In the genomic region with DNA sequence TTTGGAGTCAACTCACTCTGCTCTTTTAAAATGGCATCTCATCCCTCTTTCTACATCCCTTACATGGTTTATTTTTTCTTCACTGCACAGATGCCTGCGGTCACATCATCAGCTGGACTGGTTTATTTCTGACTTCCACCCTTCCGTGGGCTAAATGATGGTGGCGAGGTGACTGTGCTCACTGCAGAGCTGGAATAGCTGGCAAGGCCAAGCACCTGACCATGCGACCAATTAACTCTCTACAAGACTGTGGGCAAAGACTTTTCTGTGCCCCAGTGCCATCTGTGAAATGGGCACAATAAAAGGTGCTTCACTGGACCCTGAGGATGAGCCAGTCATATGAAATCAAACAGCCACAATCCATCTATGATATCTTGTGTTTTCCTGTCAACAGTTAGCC, we compare ENCODE assay signal across 29 mouse cellular contexts.
"Had no signal": no experiment of that assay in that cellular context is flagged by ENCODE, and none has a peak within 500 bp of the region (broad histone marks: within the 10 kb centered on the region; RNA-seq: fewer than 3 reads in every experiment).

No protein-coding gene starts in this region.

- H3K4me3 ChIP-seq: limb, embryonic 10.5 days; limb, embryonic 12.5 days; limb, embryonic 13.5 days; limb, embryonic 15.5 days; liver, embryonic 12.5 days; liver, embryonic 13.5 days; liver, embryonic 15.5 days; lung, embryonic 15.5 days; megakaryocyte, embryonic 14.5 days; midbrain, embryonic 10.5 days; midbrain, embryonic 12.5 days; midbrain, embryonic 13.5 days; midbrain, embryonic 15.5 days; myocyte; neural tube, embryonic 12.5 days; neural tube, embryonic 13.5 days had no signal

- H3K36me3 ChIP-seq: limb, embryonic 10.5 days; midbrain, embryonic 10.5 days had no signal

- H3K4me2 ChIP-seq: limb, embryonic 12.5 days; limb, embryonic 13.5 days; limb, embryonic 15.5 days; liver, embryonic 11.5 days; liver, embryonic 12.5 days; liver, embryonic 13.5 days; liver, embryonic 15.5 days; lung, embryonic 14.5 days; lung, embryonic 15.5 days; midbrain, embryonic 12.5 days; midbrain, embryonic 13.5 days; midbrain, embryonic 15.5 days; neural tube, embryonic 12.5 days; neural tube, embryonic 13.5 days had no signal

- H3K9ac ChIP-seq: limb, embryonic 12.5 days; limb, embryonic 13.5 days; limb, embryonic 15.5 days; liver, embryonic 12.5 days; liver, embryonic 13.5 days; liver, embryonic 14.5 days; liver, embryonic 15.5 days; liver, postnatal 0 days; lung, embryonic 14.5 days; lung, embryonic 15.5 days; midbrain, embryonic 12.5 days; midbrain, embryonic 13.5 days; midbrain, embryonic 15.5 days; neural tube, embryonic 12.5 days; neural tube, embryonic 13.5 days had no signal

- H3K27me3 ChIP-seq: limb, embryonic 12.5 days; limb, embryonic 13.5 days; limb, embryonic 15.5 days; liver, embryonic 12.5 days; liver, embryonic 13.5 days; liver, embryonic 15.5 days; lung, embryonic 15.5 days; megakaryocyte, embryonic 14.5 days; midbrain, embryonic 12.5 days; midbrain, embryonic 13.5 days; midbrain, embryonic 15.5 days; neural tube, embryonic 12.5 days; neural tube, embryonic 13.5 days had no signal

- H3K4me1 ChIP-seq: limb, embryonic 13.5 days; limb, embryonic 15.5 days; liver, embryonic 12.5 days; lung, embryonic 15.5 days; megakaryocyte, embryonic 14.5 days; midbrain, embryonic 10.5 days; midbrain, embryonic 12.5 days; midbrain, embryonic 13.5 days; midbrain, embryonic 15.5 days; neural tube, embryonic 12.5 days; neural tube, embryonic 13.5 days had no signal

- ATAC-seq: liver, embryonic 12.5 days; midbrain, embryonic 13.5 days; midbrain, embryonic 15.5 days; midbrain, embryonic 16.5 days had no signal

- DNase-seq: left cerebral cortex, postnatal 4 days; liver; liver, embryonic 13.5 days; lung, adult 18-20 months; lung, adult 2 months; lung, postnatal 14 days; lung, postnatal 36 days; lung, postnatal 4 days had no signal

- H3K9me3 ChIP-seq: limb, embryonic 10.5 days; limb, embryonic 12.5 days; limb, embryonic 13.5 days; limb, embryonic 15.5 days; liver, embryonic 12.5 days; liver, embryonic 13.5 days; liver, embryonic 15.5 days; lung, embryonic 15.5 days; megakaryocyte, embryonic 14.5 days; midbrain, embryonic 10.5 days; midbrain, embryonic 12.5 days; midbrain, embryonic 13.5 days; midbrain, embryonic 15.5 days; neural tube, embryonic 12.5 days; neural tube, embryonic 13.5 days had no signal

- H3K27ac ChIP-seq: limb, embryonic 10.5 days; limb, embryonic 12.5 days; limb, embryonic 13.5 days; limb, embryonic 15.5 days; liver, embryonic 12.5 days; liver, embryonic 13.5 days; liver, embryonic 14.5 days; liver, embryonic 15.5 days; lung, embryonic 15.5 days; macrophage; midbrain, embryonic 10.5 days; midbrain, embryonic 12.5 days; midbrain, embryonic 13.5 days; midbrain, embryonic 15.5 days; neural tube, embryonic 12.5 days; neural tube, embryonic 13.5 days had no signal
